Mouse (Mus musculus) CH12.LX (cell line): ENCODE results near the gene Gsdma3. TPM values are rescaled to one million over a fixed set of nuclear protein-coding genes. Genes with fewer than 3 reads are reported as not detected.

Experiments used
- DNase-seq: peaks from one replicate; pipeline ENCODE4 v3.0.0-alpha.2; 2013; ENCODE audit errors: extremely low read depth
- H3K27ac ChIP-seq: 2 replicates; pipeline ENCODE4 v1.5.1; 2012; ENCODE audit warnings: low read depth, mild to moderate bottlenecking, control low read depth, moderate library complexity; ENCODE audit not compliant: insufficient read depth
- H3K27me3 ChIP-seq: replicated peaks from 2 replicates; pipeline ENCODE3; 2012; ENCODE audit warnings: inconsistent platforms
- H3K36me3 ChIP-seq, 2 experiments: replicated peaks in 1 of 2; 2 replicates each; pipeline versions ENCODE3 to v1.6.1; 2012; ENCODE audit warnings: inconsistent platforms in 1 of 2, low read length in 1 of 2, mild to moderate bottlenecking in 1 of 2, mixed read lengths in 1 of 2, moderate library complexity in 1 of 2; ENCODE audit not compliant: control insufficient read depth in 1 of 2, insufficient read depth in 1 of 2
- H3K4me1 ChIP-seq, 2 experiments: 2 replicates each; pipeline ENCODE4 v1.6.1; 2012; ENCODE audit warnings: inconsistent platforms in 1 of 2, moderate library complexity in 1 of 2; ENCODE audit not compliant: insufficient read depth in 2 of 2, control insufficient read depth in 1 of 2
- H3K4me2 ChIP-seq: 2 replicates; pipeline ENCODE4 v1.6.1; 2012; ENCODE audit warnings: low read depth, mild to moderate bottlenecking, control low read depth; ENCODE audit not compliant: poor library complexity, insufficient read depth, severe bottlenecking
- H3K4me3 ChIP-seq, 3 experiments: fragments of 150-350 bp in 1 of 3; sonication (generic) in 1 of 3; replicated peaks in 1 of 3; 2 replicates each; pipeline versions ENCODE3 to v1.5.1; 2011 to 2012; ENCODE audit warnings: low read depth in 2 of 3, low read length in 2 of 3, mild to moderate bottlenecking in 2 of 3, moderate library complexity in 2 of 3, control low read depth in 1 of 3, improper control_type of control experiment in 1 of 3, inconsistent platforms in 1 of 3, mixed read lengths in 1 of 3; ENCODE audit not compliant: poor library complexity in 1 of 3
- H3K79me2 ChIP-seq: replicated peaks from 2 replicates; pipeline ENCODE4 v1.6.1; 2012; ENCODE audit warnings: mild to moderate bottlenecking, moderate library complexity; ENCODE audit not compliant: control insufficient read depth, poor library complexity, insufficient read depth, severe bottlenecking; ENCODE audit errors: extremely low read depth
- H3K9ac ChIP-seq: 2 replicates; pipeline ENCODE4 v1.6.1; 2012; ENCODE audit warnings: low read depth, mild to moderate bottlenecking, control low read depth, moderate library complexity; ENCODE audit not compliant: insufficient read depth
- H3K9me3 ChIP-seq: replicated peaks from 2 replicates; pipeline ENCODE3; 2012; ENCODE audit warnings: low read length, inconsistent platforms, mixed read lengths
- BHLHE40 ChIP-seq: IDR thresholded peaks from 2 replicates; pipeline ENCODE4 v1.6.1; 2011; ENCODE audit warnings: mild to moderate bottlenecking, low read depth, low read length, improper control_type of control experiment
- CHD1 ChIP-seq: IDR thresholded peaks from 2 replicates; pipeline ENCODE4 v1.6.1; 2012; ENCODE audit warnings: low read depth, low read length, improper control_type of control experiment, inconsistent platforms
- CHD2 ChIP-seq: IDR thresholded peaks from 2 replicates; pipeline ENCODE4 v1.6.1; 2011; ENCODE audit warnings: low read length, improper control_type of control experiment
- E2F4 ChIP-seq: IDR thresholded peaks from 2 replicates; pipeline ENCODE4 v1.6.1; 2011; ENCODE audit warnings: low read depth, low read length, improper control_type of control experiment; ENCODE audit not compliant: insufficient replicate concordance
- ELF1 ChIP-seq: IDR thresholded peaks from 2 replicates; pipeline ENCODE4 v1.6.1; 2014; ENCODE audit warnings: low read depth, mild to moderate bottlenecking, inconsistent platforms, low read length, improper control_type of control experiment
- EP300 ChIP-seq: IDR thresholded peaks from 2 replicates; pipeline ENCODE4 v1.6.1; 2011; ENCODE audit warnings: low read length, improper control_type of control experiment
- GABPA ChIP-seq: IDR thresholded peaks from 2 replicates; pipeline ENCODE4 v1.6.1; 2012; ENCODE audit warnings: low read depth, low read length, improper control_type of control experiment, inconsistent platforms; ENCODE audit not compliant: insufficient replicate concordance
- IRF4 ChIP-seq: IDR thresholded peaks from 2 replicates; pipeline ENCODE4 v1.6.1; 2014; ENCODE audit warnings: low read depth, mild to moderate bottlenecking, inconsistent platforms, low read length, improper control_type of control experiment
- JUN ChIP-seq: IDR thresholded peaks from 2 replicates; pipeline ENCODE4 v1.6.1; 2011; ENCODE audit warnings: low read depth, mild to moderate bottlenecking, low read length, improper control_type of control experiment, moderate library complexity; ENCODE audit not compliant: insufficient read depth
- JUND ChIP-seq: conservative IDR thresholded peaks from 2 replicates; pipeline ENCODE4 v1.6.1; 2011; ENCODE audit warnings: low read depth, low read length, improper control_type of control experiment
- MAFK ChIP-seq: IDR thresholded peaks from 2 replicates; pipeline ENCODE4 v1.6.1; 2011; ENCODE audit warnings: low read length, improper control_type of control experiment; ENCODE audit not compliant: insufficient replicate concordance
- MAX ChIP-seq: IDR thresholded peaks from 2 replicates; pipeline ENCODE4 v1.6.1; 2011; ENCODE audit warnings: low read length, improper control_type of control experiment
- MAZ ChIP-seq: IDR thresholded peaks from 2 replicates; pipeline ENCODE4 v1.6.1; 2012; ENCODE audit warnings: low read depth, mild to moderate bottlenecking, inconsistent platforms, low read length, improper control_type of control experiment, moderate library complexity
- NELFE ChIP-seq: IDR thresholded peaks from 2 replicates; pipeline ENCODE4 v1.6.1; 2011; ENCODE audit warnings: low read depth, low read length, improper control_type of control experiment
- POLR2AphosphoS2 ChIP-seq: IDR thresholded peaks from 2 replicates; pipeline ENCODE4 v1.6.1; 2011; ENCODE audit warnings: low read depth, low read length, improper control_type of control experiment
- RAD21 ChIP-seq: IDR thresholded peaks from 2 replicates; pipeline ENCODE4 v1.6.1; 2011; ENCODE audit warnings: low read depth, mild to moderate bottlenecking, low read length, improper control_type of control experiment, moderate library complexity
- SMC3 ChIP-seq: IDR thresholded peaks from 2 replicates; pipeline ENCODE4 v1.6.1; 2011; ENCODE audit warnings: low read depth, low read length, improper control_type of control experiment
- TCF12 ChIP-seq: IDR thresholded peaks from 2 replicates; pipeline ENCODE4 v1.6.1; 2014; ENCODE audit warnings: low read depth, mild to moderate bottlenecking, inconsistent platforms, low read length, improper control_type of control experiment
- UBTF ChIP-seq: IDR thresholded peaks from 2 replicates; pipeline ENCODE4 v1.6.1; 2012; ENCODE audit warnings: low read depth, mild to moderate bottlenecking, inconsistent platforms, low read length, improper control_type of control experiment, moderate library complexity
- USF1 ChIP-seq: IDR thresholded peaks from 2 replicates; pipeline ENCODE4 v1.6.1; 2014; ENCODE audit warnings: low read depth, mild to moderate bottlenecking, inconsistent platforms, low read length, improper control_type of control experiment
- USF2 ChIP-seq: conservative IDR thresholded peaks from 2 replicates; pipeline ENCODE4 v1.6.1; 2011; ENCODE audit warnings: low read depth, low read length, improper control_type of control experiment
- ZKSCAN1 ChIP-seq: IDR thresholded peaks from 2 replicates; pipeline ENCODE4 v1.6.1; 2012; ENCODE audit warnings: low read depth, inconsistent platforms, low read length, improper control_type of control experiment, borderline replicate concordance
- dilution Hi-C: fragments of 300-500 bp; cut with MboI; formaldehyde crosslinking; loops from 2 replicates; pipeline ENCODE4 v1.14.3; 2020; ENCODE audit warnings: low sequenced_read_pairs; ENCODE audit not compliant: extremely low pct_unique_long_range_greater_than_20kb, extremely low pct_ligation_motif_present
- in situ Hi-C: fragments of 300-500 bp; cut with MboI; formaldehyde crosslinking; loops from 3 replicates; pipeline ENCODE4 v1.14.3; 2019; ENCODE audit warnings: low sequenced_read_pairs, low pct_ligation_motif_present, low pct_unique_long_range_greater_than_20kb, mixed read lengths
- polyA plus RNA-seq: library from polyadenylated mRNA; unstranded; fragments of >175 nt; gene quantifications from 2 replicates; pipeline ENCODE4 v1.2.1, GENCODE M21; 2012; ENCODE audit warnings: low read depth; ENCODE audit not compliant: insufficient read length
- total RNA-seq, 2 experiments: library from RNA; depleted of rRNA; stranded (reverse); fragments of 300-350 nt in 1 of 2; fragments of >200 nt in 1 of 2; gene quantifications; 2 replicates each; pipeline ENCODE4 v1.2.3; 2012 to 2014

Gene Gsdma3
- total and polyA plus RNA-seq, 3 experiments: not detected

DNA sequence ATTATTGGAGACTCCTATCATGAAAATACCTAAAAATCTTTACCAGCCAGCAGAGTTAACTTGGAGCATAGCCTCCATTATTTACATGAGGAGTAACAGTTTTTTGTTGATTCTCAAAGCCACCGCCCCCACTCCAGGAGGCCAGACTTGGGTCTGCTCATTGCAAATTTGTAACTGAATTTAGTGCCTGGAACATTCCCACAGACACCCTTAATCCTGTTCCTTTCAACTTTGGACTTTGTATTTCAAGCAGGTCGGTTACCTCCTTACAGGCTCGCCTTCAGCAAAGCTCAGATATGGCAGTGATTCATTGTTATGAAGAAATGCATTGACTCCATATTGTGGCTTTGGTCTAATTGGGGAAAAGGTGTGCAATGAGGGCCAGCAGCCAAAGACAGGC lies 18.6 kb downstream of the Gsdma3 start:
- dilution Hi-C loops: no loop called here

DNA sequence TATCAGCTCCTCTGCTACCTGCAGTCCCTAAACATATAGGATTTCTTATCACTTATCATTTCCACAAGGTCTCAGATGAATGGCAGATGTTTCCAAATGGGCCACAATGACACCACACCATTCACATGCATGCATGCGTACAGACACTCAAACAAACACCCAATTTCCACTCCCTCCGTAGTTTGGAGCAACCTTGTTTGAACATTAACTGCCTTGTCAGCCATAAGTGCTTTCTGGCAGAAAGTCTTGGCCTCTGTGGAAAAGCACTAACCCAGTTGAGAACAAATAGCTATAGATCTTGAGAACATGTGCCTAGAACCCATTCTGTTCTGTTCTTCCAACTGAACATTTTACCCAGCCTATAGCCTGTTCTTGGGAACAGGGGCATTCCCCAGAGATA lies 19.8 kb downstream of the Gsdma3 start:
- Histone ChIP-seq H3K9me3 (no peaks in the 10 kb centered on the region), H3K79me2 (no peaks in the 10 kb centered on the region), H3K27me3 (peaks cover 83% of the 10 kb centered on the region), H3K4me1 (no peaks in the 10 kb centered on the region), H3K4me3 (no peak overlapping the region), H3K36me3 (no peaks in the 10 kb centered on the region), H3K4me2 (no peak overlapping the region), H3K27ac (no peak overlapping the region), H3K9ac (no peak overlapping the region)
- dilution Hi-C loops (no loop called here), in situ Hi-C loops (loop anchor here (25.0 kb wide), 1 partner anchor 309 kb away; the partner anchor contains the start of genes Neurod2 and Ppp1r1b)
- DNase-seq: no peak
- TF ChIP-seq EP300 (no peak), TCF12 (no peak), ELF1 (no peak), USF1 (no peak), CHD1 (no peak), ZKSCAN1 (no peak), MAZ (no peak), GABPA (no peak), BHLHE40 (no peak), JUND (no peak), SMC3 (no peak), RAD21 (no peak), NELFE (no peak), MAX (no peak), POLR2AphosphoS2 (no peak), E2F4 (no peak), CHD2 (no peak), UBTF (no peak)

More for the DNA sequence above, 18.6 kb downstream of the Gsdma3 start:
- Histone ChIP-seq H3K9ac (no peak overlapping the region), H3K79me2 (no peaks in the 10 kb centered on the region)
- TF ChIP-seq MAX (no peak), E2F4 (no peak), UBTF (no peak), MAFK (no peak), IRF4 (no peak), JUND (no peak), CHD1 (no peak), JUN (no peak), USF2 (no peak)
- TF ChIP-seq, all 38 proteins: peak for 0
- Histone ChIP-seq H3K36me3 (no peaks in the 10 kb centered on the region), H3K27ac (no peak overlapping the region), H3K9me3 (no peaks in the 10 kb centered on the region), H3K27me3 (peaks cover 79% of the 10 kb centered on the region), H3K4me2 (no peak overlapping the region), H3K4me3 (no peak overlapping the region), H3K4me1 (no peaks in the 10 kb centered on the region)
- in situ Hi-C loops: loop anchor here (25.0 kb wide), 1 partner anchor 307 kb away; the partner anchor contains the start of genes Neurod2 and Ppp1r1b
- DNase-seq: no peak
